Mouse (Mus musculus) neural tube, embryonic 14.5 days (tissue): ENCODE results near the gene Sfi1. TPM values are rescaled to one million over a fixed set of nuclear protein-coding genes. Genes with fewer than 3 reads are reported as not detected.
"Not testable (repeated sequence)": the region's sequence is repeated elsewhere in the genome, so short reads cannot be mapped to it uniquely, and the experiment has no call there.

ENCODE experiments used
- ATAC-seq: fragments of 200-750 bp; cut with Nextera tagmentation; 2 replicates; pipeline ENCODE4 v1.8.0; 2017; ENCODE audit warnings: low read depth, mild to moderate bottlenecking, moderate TSS enrichment, moderate library complexity
- H3K27ac ChIP-seq: fragments of 300-500 bp; sonication (generic); 2 replicates; pipeline ENCODE4 v1.5.1; 2014; ENCODE audit warnings: low read depth, mild to moderate bottlenecking, control low read depth, low read length, moderate library complexity, mixed read lengths
- H3K27me3 ChIP-seq: fragments of 300-500 bp; sonication (generic); 2 replicates; pipeline ENCODE4 v1.6.1; 2014; ENCODE audit warnings: low read length; ENCODE audit not compliant: control insufficient read depth, insufficient read depth
- H3K36me3 ChIP-seq: fragments of 300-500 bp; sonication (generic); 2 replicates; pipeline ENCODE4 v1.6.1; 2014; ENCODE audit warnings: low read length, mixed read lengths; ENCODE audit not compliant: control insufficient read depth, insufficient read depth
- H3K4me1 ChIP-seq: fragments of 300-500 bp; sonication (generic); 2 replicates; pipeline ENCODE4 v1.6.1; 2014; ENCODE audit warnings: low read length; ENCODE audit not compliant: control insufficient read depth, insufficient read depth
- H3K4me2 ChIP-seq: fragments of 300-500 bp; sonication (generic); 2 replicates; pipeline ENCODE4 v1.6.1; 2014; ENCODE audit warnings: mild to moderate bottlenecking, low read depth, low read length, control low read depth
- H3K4me3 ChIP-seq: fragments of 300-500 bp; sonication (generic); 2 replicates; pipeline ENCODE4 v1.5.1; 2014; ENCODE audit warnings: low read depth, low read length, control low read depth, mixed read lengths
- H3K9ac ChIP-seq: fragments of 300-500 bp; sonication (generic); replicated peaks from 2 replicates; pipeline ENCODE4 v1.6.1; 2014; ENCODE audit warnings: low read depth, mild to moderate bottlenecking, control low read depth, low read length, mixed read lengths
- H3K9me3 ChIP-seq: fragments of 300-500 bp; sonication (generic); 2 replicates; pipeline ENCODE4 v1.6.1; 2016; ENCODE audit warnings: low read length; ENCODE audit not compliant: control insufficient read depth
- WGBS: fragments of 180-500 bp; shearing (Covaris S2); extraction: QIAGEN DNeasy Blood & Tissue Kit; methylation state at CpG from one replicate; pipeline ENCODE4 v1.1.7; 2014; 5-methylcytosine and 5-hydroxymethylcytosine counted together
- polyA plus RNA-seq: library from polyadenylated mRNA; unstranded; fragments of >200 nt; fragmentation: Nextera tagmentation; extraction: Ambion mirVana; gene quantifications from 2 replicates; pipeline ENCODE4 v1.2.1, GENCODE M21; 2014

Gene Sfi1
- polyA plus RNA-seq, 1 experiment from 2014 or later, result 12.8 TPM

DNA sequence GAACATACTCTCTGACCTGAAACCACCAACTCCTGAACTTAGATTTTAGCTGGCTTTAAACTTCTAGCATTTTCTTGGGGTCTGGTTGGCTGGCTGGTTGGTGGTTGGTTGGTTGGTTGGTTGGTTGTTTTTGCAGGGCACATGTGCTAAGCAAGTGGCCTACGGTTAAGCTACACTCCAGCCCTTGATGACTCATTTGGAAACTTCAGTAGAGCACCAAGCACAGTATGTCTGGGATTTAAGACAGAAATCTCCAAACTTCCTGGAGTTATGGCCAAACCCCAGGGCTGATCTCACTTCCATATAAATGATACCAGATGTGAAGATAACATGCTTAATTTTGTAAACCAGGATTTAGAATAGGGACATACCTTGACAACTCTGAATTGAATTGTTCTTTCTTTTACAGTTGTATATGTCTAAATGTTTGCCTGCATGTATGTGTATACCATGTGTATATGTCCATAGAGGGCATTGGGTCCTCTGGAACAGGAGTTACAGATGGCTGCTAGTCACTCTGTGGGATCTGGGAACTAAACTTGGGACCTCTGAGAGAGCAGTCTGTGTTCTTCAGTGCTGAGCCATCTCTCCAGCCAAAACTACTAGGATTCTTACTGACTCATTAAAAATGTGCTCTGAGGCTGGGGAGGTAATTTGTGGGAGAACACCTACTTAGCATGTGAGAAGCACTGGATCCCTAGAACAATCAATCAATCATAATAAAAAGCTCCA lies 39.4 kb downstream of the Sfi1 start:
- H3K27me3 ChIP-seq, H3K4me2 ChIP-seq, H3K36me3 ChIP-seq, H3K9ac ChIP-seq, H3K4me1 ChIP-seq, H3K27ac ChIP-seq, H3K4me3 ChIP-seq: not testable (repeated sequence)
- peaks cover 10% of the 10 kb centered on the region; the same call in 1 of the 2 replicates for H3K9me3 ChIP-seq
- ATAC-seq, result peak; percentile 45
- 85% methylated on average over 1 of the region's 1 CpGs for WGBS

GRCm38 (mm10) chr11:3151358-3151757 lies 41.9 kb downstream of the Sfi1 start:
- not testable (repeated sequence) for H3K4me2 ChIP-seq, H3K4me3 ChIP-seq, H3K9ac ChIP-seq, H3K36me3 ChIP-seq, H3K27me3 ChIP-seq, H3K4me1 ChIP-seq, H3K27ac ChIP-seq
- WGBS, result 92% methylated on average over 4 of the region's 4 CpGs
- 0 out of 2 replicates have a peak, but pooled peaks have one; percentile 36 for ATAC-seq
- peaks cover 10% of the 10 kb centered on the region; the same call in 1 of the 2 replicates for H3K9me3 ChIP-seq

GRCm38 (mm10) chr11:3150677-3151003 lies 42.6 kb downstream of the Sfi1 start:
- not testable (repeated sequence) for H3K27me3 ChIP-seq, H3K36me3 ChIP-seq, H3K9ac ChIP-seq, H3K4me3 ChIP-seq, H3K4me2 ChIP-seq, H3K27ac ChIP-seq, H3K9me3 ChIP-seq, H3K4me1 ChIP-seq
- 96% methylated on average over 12 of the region's 12 CpGs for WGBS
- 0 out of 2 replicates have a peak, but pooled peaks have one; percentile 12 for ATAC-seq

GRCm38 (mm10) chr11:3150003-3150676 lies 43.1 kb downstream of the Sfi1 start:
- 97% methylated on average over 21 of the region's 24 CpGs for WGBS

GRCm38 (mm10) chr11:3149471-3149870 lies 43.8 kb downstream of the Sfi1 start:
- not testable (repeated sequence) for H3K36me3 ChIP-seq, H3K9ac ChIP-seq, H3K9me3 ChIP-seq, H3K27me3 ChIP-seq, H3K4me3 ChIP-seq, H3K4me2 ChIP-seq, ATAC-seq, H3K27ac ChIP-seq, H3K4me1 ChIP-seq
- 96% methylated on average over 4 of the region's 4 CpGs for WGBS

More at GRCm38 (mm10) chr11:3150003-3150676, 43.1 kb downstream of the Sfi1 start:
- not testable (repeated sequence) for H3K9ac ChIP-seq, H3K4me1 ChIP-seq, H3K36me3 ChIP-seq, H3K9me3 ChIP-seq, H3K4me3 ChIP-seq, H3K4me2 ChIP-seq, H3K27me3 ChIP-seq, H3K27ac ChIP-seq
- 0 out of 2 replicates have a peak, but pooled peaks have one; percentile 3 for ATAC-seq

DNA sequence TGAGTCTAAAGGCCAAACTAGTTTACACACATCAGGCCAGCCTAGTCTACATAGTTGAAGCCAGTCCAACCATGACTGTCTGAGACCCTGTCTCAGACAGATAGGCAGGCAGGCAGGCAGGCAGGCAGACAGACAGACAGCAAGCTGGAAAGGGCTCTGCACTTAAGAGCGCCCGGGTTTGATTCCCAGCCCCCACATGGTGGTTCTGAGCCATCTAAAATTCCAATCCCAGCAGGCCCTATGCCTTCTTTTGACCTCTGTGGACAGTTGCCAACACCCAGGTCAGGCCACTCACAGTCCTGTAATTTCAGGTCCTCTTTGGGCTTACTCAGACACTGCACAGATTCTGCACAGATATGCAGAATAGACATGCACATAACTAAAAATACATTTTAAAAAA lies 46.5 kb downstream of the Sfi1 start:
- not testable (repeated sequence) for H3K27ac ChIP-seq, H3K4me3 ChIP-seq, ATAC-seq, H3K36me3 ChIP-seq, H3K4me2 ChIP-seq, H3K9ac ChIP-seq, H3K9me3 ChIP-seq, H3K27me3 ChIP-seq, H3K4me1 ChIP-seq
- 95% methylated on average over 2 of the region's 2 CpGs for WGBS

DNA sequence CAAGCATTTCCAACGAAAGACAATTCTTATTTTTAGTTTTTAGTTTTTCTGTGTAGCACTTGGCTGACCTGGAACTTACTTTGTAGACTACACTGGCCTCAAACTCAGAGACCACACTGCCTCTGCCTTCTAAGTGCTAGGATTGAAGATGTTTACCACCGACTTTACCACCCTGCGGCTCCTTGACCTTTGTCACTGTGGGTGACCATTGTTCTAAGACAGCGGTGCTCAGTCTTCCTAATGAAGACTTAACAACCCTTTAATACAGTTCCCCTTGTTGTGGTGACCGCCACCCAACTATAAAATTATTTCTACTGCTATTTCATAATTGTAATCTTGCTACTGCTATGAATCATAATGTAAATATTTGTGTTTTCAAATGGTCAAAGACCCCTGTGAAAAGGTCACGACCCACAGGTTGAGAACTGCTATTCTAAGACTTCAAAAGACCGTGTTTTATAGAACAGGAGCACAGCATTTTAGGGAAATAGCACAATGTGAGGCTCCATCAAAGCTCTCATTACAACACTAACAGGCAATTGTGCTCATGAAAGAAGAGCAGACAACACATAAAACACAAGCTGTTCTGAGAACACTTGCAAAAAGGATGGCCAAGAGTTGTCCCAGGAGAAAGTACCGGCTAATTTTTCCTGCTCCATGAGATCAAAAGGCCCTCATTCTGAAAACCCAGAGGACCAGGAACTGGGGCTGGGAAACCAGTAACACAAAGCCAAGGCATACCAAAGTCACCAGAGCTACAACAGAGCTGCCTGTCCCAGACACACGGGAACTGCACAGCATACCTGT lies 47.7 kb downstream of the Sfi1 start:
- ATAC-seq, H3K4me2 ChIP-seq, H3K9ac ChIP-seq, H3K36me3 ChIP-seq, H3K27me3 ChIP-seq, H3K9me3 ChIP-seq, H3K27ac ChIP-seq, H3K4me1 ChIP-seq, H3K4me3 ChIP-seq: not testable (repeated sequence)
- WGBS, result 48% methylated on average over 7 of the region's 9 CpGs

GRCm38 (mm10) chr11:3143984-3144383 lies 49.3 kb downstream of the Sfi1 start:
- ATAC-seq, H3K4me1 ChIP-seq, H3K4me2 ChIP-seq, H3K9me3 ChIP-seq, H3K27ac ChIP-seq, H3K27me3 ChIP-seq, H3K9ac ChIP-seq, H3K36me3 ChIP-seq, H3K4me3 ChIP-seq: not testable (repeated sequence)
- WGBS, result 77% methylated on average over 3 of the region's 3 CpGs

DNA sequence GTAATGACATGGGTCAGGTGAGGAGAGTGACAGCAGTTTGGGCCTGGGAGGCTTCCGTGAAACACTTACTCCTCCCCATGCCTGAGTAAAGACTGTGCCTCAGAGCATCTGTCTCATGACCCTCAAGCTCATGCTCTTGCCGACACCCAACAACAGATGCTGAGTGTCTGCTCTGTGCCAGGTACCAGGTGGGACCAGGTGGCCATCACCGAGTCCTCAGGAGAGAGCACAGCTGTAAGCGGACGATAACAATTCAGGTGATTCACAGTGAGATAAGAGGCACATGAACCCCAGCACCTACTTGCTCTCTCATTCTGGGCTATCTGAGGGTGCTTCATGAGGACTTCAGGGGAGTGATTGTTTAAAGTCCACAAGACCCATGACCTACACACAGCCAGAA lies 50.9 kb downstream of the Sfi1 start:
- H3K4me1 ChIP-seq, H3K27ac ChIP-seq, H3K9ac ChIP-seq, H3K4me2 ChIP-seq, H3K4me3 ChIP-seq, H3K27me3 ChIP-seq, H3K9me3 ChIP-seq, H3K36me3 ChIP-seq: not testable (repeated sequence)
- whole genome bisulfite sequencing, result 87% methylated on average over 4 of the region's 5 CpGs
- peak; percentile 64 for ATAC-seq
